Mouse (Mus musculus) left cerebral cortex, adult 11 months (tissue): ENCODE measurements around the gene Bloc1s1.

Experiments used
- DNase-seq: peaks from one replicate; pipeline ENCODE4 v3.0.0; 2022; ENCODE audit warnings: low spot score

The Bloc1s1 gene

GRCm38 (mm10) chr10:128931441-128931840, 7.6 kb upstream of the Bloc1s1 start:
- DNase-seq: no peak

GRCm38 (mm10) chr10:128929638-128930378, 6.0 kb upstream of the Bloc1s1 start:
- DNase-seq: no peak

- DNase-seq: no peak
Observed at GRCm38 (mm10) chr10:128928356-128928755, 4.5 kb upstream of the Bloc1s1 start.

GRCm38 (mm10) chr10:128923013-128923691, 683 bp downstream of the Bloc1s1 start:
- DNase-seq: peak; percentile 91

- no peak for DNase-seq
Observed at GRCm38 (mm10) chr10:128922822-128923012, 1.1 kb downstream of the Bloc1s1 start, which contains the start of gene Rdh5. Rdh5 (minus strand) TSS chr10:128922888.

- no peak for DNase-seq
Observed at GRCm38 (mm10) chr10:128921883-128922821, 1.7 kb downstream of the Bloc1s1 start.

- DNase-seq: no peak
Observed at GRCm38 (mm10) chr10:128921251-128921650, 2.6 kb downstream of the Bloc1s1 start.

GRCm38 (mm10) chr10:128920736-128921161, 3.1 kb downstream of the Bloc1s1 start:
- DNase-seq: no peak

- DNase-seq: no peak
Observed at GRCm38 (mm10) chr10:128919966-128920365, 3.9 kb downstream of the Bloc1s1 start.

- no peak for DNase-seq
Observed at GRCm38 (mm10) chr10:128919203-128919631, 4.6 kb downstream of the Bloc1s1 start.

GRCm38 (mm10) chr10:128918246-128918645, 5.6 kb downstream of the Bloc1s1 start:
- no peak for DNase-seq

GRCm38 (mm10) chr10:128917400-128917799, 6.4 kb downstream of the Bloc1s1 start:
- no peak for DNase-seq

- no peak for DNase-seq
Observed at GRCm38 (mm10) chr10:128916665-128917064, 7.2 kb downstream of the Bloc1s1 start.

- no peak for DNase-seq
Observed at GRCm38 (mm10) chr10:128915550-128915949, 8.3 kb downstream of the Bloc1s1 start.

- DNase-seq: no peak
Observed at GRCm38 (mm10) chr10:128913696-128914095, 10.1 kb downstream of the Bloc1s1 start.

GRCm38 (mm10) chr10:128913219-128913618, 10.6 kb downstream of the Bloc1s1 start:
- peak; percentile 85 for DNase-seq

- no peak for DNase-seq
Observed at GRCm38 (mm10) chr10:128912791-128913190, 11.0 kb downstream of the Bloc1s1 start.

- DNase-seq: no peak
Observed at GRCm38 (mm10) chr10:128912268-128912667, 11.6 kb downstream of the Bloc1s1 start.

- no peak for DNase-seq
Observed at GRCm38 (mm10) chr10:128911430-128911829, 12.4 kb downstream of the Bloc1s1 start.

- DNase-seq: no peak
Observed at GRCm38 (mm10) chr10:128910066-128910841, 13.6 kb downstream of the Bloc1s1 start.

- DNase-seq: peak; percentile 78
Observed at GRCm38 (mm10) chr10:128909567-128910028, 14.2 kb downstream of the Bloc1s1 start.
